Mouse (Mus musculus): ENCODE measurements at regions not wholly inside any gene's neighbourhood (a gene's known extent, or its start where the extent isn't known, plus 50 kb on each side); places are given as distances from the start of the nearest gene placed in this dataset. TPM values are rescaled to one million over a fixed set of nuclear protein-coding genes. Genes with fewer than 3 reads are reported as not detected.

- no peak overlapping the region for H3K4me3 ChIP-seq (ENCODE audit: low read depth, low read length)
- H3K27me3 ChIP-seq (replicated peaks; ENCODE audit: control insufficient read depth, insufficient read depth, low read length), result no peaks in the 10 kb centered on the region
- H3K9ac ChIP-seq (ENCODE audit: low read depth, low read length), result no peak overlapping the region
- WGBS, result 42% methylated on average over 15 of the region's 15 CpGs
- peak overlapping the region; percentile 82 for H3K27ac ChIP-seq (replicated peaks; ENCODE audit: low read depth, low read length)
- peak; percentile 66 for DNase-seq (ENCODE audit: low spot score)
- H3K4me1 ChIP-seq (ENCODE audit: control insufficient read depth, insufficient read depth, low read length), result peaks cover 53% of the 10 kb centered on the region
- H3K9me3 ChIP-seq (ENCODE audit: control insufficient read depth, low read length), result no peaks in the 10 kb centered on the region
- no peaks in the 10 kb centered on the region for H3K36me3 ChIP-seq (ENCODE audit: control insufficient read depth, insufficient read depth, low read length)
- ATAC-seq (ENCODE audit: low read depth), result no peak
- no peak overlapping the region for H3K4me2 ChIP-seq (ENCODE audit: low read depth, low read length)
Measured at GRCm38 (mm10) chr12:109400936-109401586, 51.6 kb upstream of the Dlk1 start.

- Histone ChIP-seq H3K27ac (replicated peaks; ENCODE audit: low read depth, low read length) (peak overlapping the region; percentile 82), H3K9ac (ENCODE audit: low read depth, low read length) (no peak overlapping the region), H3K9me3 (ENCODE audit: control insufficient read depth, low read length) (no peaks in the 10 kb centered on the region), H3K4me2 (ENCODE audit: low read depth, low read length) (no peak overlapping the region), H3K27me3 (replicated peaks; ENCODE audit: control insufficient read depth, insufficient read depth, low read length) (no peaks in the 10 kb centered on the region), H3K4me1 (ENCODE audit: control insufficient read depth, insufficient read depth, low read length) (peaks cover 53% of the 10 kb centered on the region), H3K36me3 (ENCODE audit: control insufficient read depth, insufficient read depth, low read length) (no peaks in the 10 kb centered on the region), H3K4me3 (ENCODE audit: low read depth, low read length) (no peak overlapping the region)
- ATAC-seq (ENCODE audit: low read depth) (no peak), DNase-seq (ENCODE audit: low spot score) (no peak)
- WGBS, result 49% methylated on average over 6 of the region's 6 CpGs
Measured at GRCm38 (mm10) chr12:109401696-109402095, 50.9 kb upstream of the Dlk1 start.

GRCm38 (mm10) chr12:109402226-109402625 lies 50.4 kb upstream of the Dlk1 start:
- no peaks in the 10 kb centered on the region for H3K9me3 ChIP-seq (ENCODE audit: control insufficient read depth, low read length)
- peak overlapping the region; percentile 82 for H3K27ac ChIP-seq (replicated peaks; ENCODE audit: low read depth, low read length)
- no peaks in the 10 kb centered on the region for H3K36me3 ChIP-seq (ENCODE audit: control insufficient read depth, insufficient read depth, low read length)
- H3K4me2 ChIP-seq (ENCODE audit: low read depth, low read length), result no peak overlapping the region
- H3K4me1 ChIP-seq (ENCODE audit: control insufficient read depth, insufficient read depth, low read length), result peaks cover 53% of the 10 kb centered on the region
- no peak overlapping the region for H3K9ac ChIP-seq (ENCODE audit: low read depth, low read length)
- no peaks in the 10 kb centered on the region for H3K27me3 ChIP-seq (replicated peaks; ENCODE audit: control insufficient read depth, insufficient read depth, low read length)
- no peak overlapping the region for H3K4me3 ChIP-seq (ENCODE audit: low read depth, low read length)
- DNase-seq (ENCODE audit: low spot score), result peak; percentile 95
- WGBS, result 12% methylated on average over 9 of the region's 9 CpGs
- peak; percentile 82 for ATAC-seq (ENCODE audit: low read depth)

Small RNAs in the stretch of these regions (microRNA-seq; reads per million reads assigned to microRNA genes)
- gene Gm22234 (ENCODE audit: borderline number of aligned reads), result not detected
- gene Gm25297 (ENCODE audit: borderline number of aligned reads), result not detected

Data from embryonic facial prominence, embryonic 14.5 days (tissue).